Mouse (Mus musculus): Measurements from ENCODE around the gene Osmr.

GRCm38 (mm10) chr15:6787236-6787635, 87.5 kb downstream of the Osmr start:
- TF ChIP-seq CTCF (IDR thresholded peaks at IDR 0.05; ENCODE audit: borderline replicate concordance, insufficient read depth, low read length) (no peak), POLR2A (IDR thresholded peaks at IDR 0.05; ENCODE audit: low read depth, low read length) (no peak)
